Comparison of ENCODE assay signal across 8 mouse cellular contexts in genomic region chr1:91054074-91054471, GRCm38 (mm10). TPM values are rescaled to one million over a fixed set of nuclear protein-coding genes. Genes with fewer than 3 reads are reported as not detected.
DNase-seq lines count a peak whose midpoint lies in the region; ATAC-seq and TF ChIP-seq lines count a peak whose summit lies in the region.

No protein-coding gene starts in this region.

- peak overlapping the region; percentile 54 for H3K4me3 ChIP-seq in kidney, postnatal 0 days (replicated peaks; ENCODE audit: low read depth, low read length)
- H3K4me3 ChIP-seq in embryonic facial prominence, embryonic 15.5 days (replicated peaks): peak overlapping the region; percentile 59
- peak overlapping the region; percentile 55 for H3K4me3 ChIP-seq in limb, embryonic 13.5 days
- H3K4me3 ChIP-seq in myocyte: peak overlapping the region; percentile 95

- peaks cover 28% of the 10 kb centered on the region for H3K4me1 ChIP-seq in kidney, postnatal 0 days (replicated peaks; ENCODE audit: insufficient read depth, low read length)
- peaks cover 45% of the 10 kb centered on the region for H3K4me1 ChIP-seq in embryonic facial prominence, embryonic 15.5 days
- H3K4me1 ChIP-seq in limb, embryonic 13.5 days: peaks cover 64% of the 10 kb centered on the region

- peaks cover 86% of the 10 kb centered on the region for H3K79me2 ChIP-seq in myocyte (ENCODE audit: control insufficient read depth, insufficient read depth)

- peak overlapping the region; percentile 94 for H3K27ac ChIP-seq in kidney, postnatal 0 days
- peak overlapping the region; percentile 75; the same call in 1 of the 2 replicates for H3K27ac ChIP-seq in embryonic facial prominence, embryonic 15.5 days (replicated peaks)
- no peak overlapping the region for H3K27ac ChIP-seq in limb, embryonic 13.5 days

- no peaks in the 10 kb centered on the region for H3K27me3 ChIP-seq in kidney, postnatal 0 days (ENCODE audit: insufficient read depth, low read length)
- no peaks in the 10 kb centered on the region for H3K27me3 ChIP-seq in embryonic facial prominence, embryonic 15.5 days
- peaks cover 12% of the 10 kb centered on the region for H3K27me3 ChIP-seq in limb, embryonic 13.5 days
- no peaks in the 10 kb centered on the region for H3K27me3 ChIP-seq in myocyte (ENCODE audit: control insufficient read depth, insufficient read depth, insufficient read length)

- peak overlapping the region; percentile 80 for H3K4me2 ChIP-seq in kidney, postnatal 0 days (ENCODE audit: low read length)
- peak overlapping the region; percentile 88 for H3K4me2 ChIP-seq in embryonic facial prominence, embryonic 15.5 days (replicated peaks)
- peak overlapping the region; percentile 98 for H3K4me2 ChIP-seq in limb, embryonic 13.5 days (replicated peaks)
- peak overlapping the region; percentile 57 for H3K4me2 ChIP-seq in myocyte (ENCODE audit: low read depth)

- 35% methylated on average over 10 of the region's 10 CpGs for WGBS in kidney, postnatal 0 days
- WGBS in embryonic facial prominence, embryonic 15.5 days: 46% methylated on average over 10 of the region's 10 CpGs
- WGBS in limb, embryonic 13.5 days: 39% methylated on average over 10 of the region's 10 CpGs

- H3K9ac ChIP-seq in kidney, postnatal 0 days (ENCODE audit: low read depth, low read length): peak overlapping the region; percentile 75
- H3K9ac ChIP-seq in embryonic facial prominence, embryonic 15.5 days: 0 out of 2 replicates have a peak overlapping the region, but pooled peaks have one; percentile 37
- peak overlapping the region; percentile 68; the same call in 1 of the 2 replicates for H3K9ac ChIP-seq in limb, embryonic 13.5 days

- no peaks in the 10 kb centered on the region for H3K36me3 ChIP-seq in kidney, postnatal 0 days (ENCODE audit: insufficient read depth, low read length)
- no peaks in the 10 kb centered on the region for H3K36me3 ChIP-seq in embryonic facial prominence, embryonic 15.5 days
- no peaks in the 10 kb centered on the region for H3K36me3 ChIP-seq in limb, embryonic 13.5 days
- no peaks in the 10 kb centered on the region for H3K36me3 ChIP-seq in myocyte (ENCODE audit: control insufficient read depth, insufficient read depth)

- TF ChIP-seq POLR2A in myocyte (IDR thresholded peaks at IDR 0.05; ENCODE audit: insufficient read length, low read depth): no peak

- peak overlapping the region; percentile 45 for H3ac ChIP-seq in myocyte (ENCODE audit: control insufficient read depth, insufficient read length)

- no peak for ATAC-seq in kidney, postnatal 0 days (replicated peaks; ENCODE audit: low FRiP score, low read depth)
- no peak for ATAC-seq in embryonic facial prominence, embryonic 15.5 days (ENCODE audit: insufficient number of reproducible peaks, low FRiP score, low TSS enrichment, low read depth)
- ATAC-seq in limb, embryonic 13.5 days (ENCODE audit: low FRiP score, low read depth): no peak

- no peak for DNase-seq in kidney, postnatal 0 days (ENCODE audit: low spot score)
- DNase-seq in kidney, adult 11 months: no peak
- DNase-seq in urinary bladder, adult 2 months (ENCODE audit: low spot score): no peak
- no peak for DNase-seq in urinary bladder, postnatal 14 days (ENCODE audit: low spot score)
- DNase-seq in layer of hippocampus, postnatal 10 days (ENCODE audit: low spot score in 2 of 2): no peak

- no peak for TF ChIP-seq CTCF in kidney, postnatal 0 days (IDR thresholded peaks at IDR 0.05; ENCODE audit: low read depth)

- H3K9me3 ChIP-seq in kidney, postnatal 0 days (replicated peaks; ENCODE audit: low read length): no peaks in the 10 kb centered on the region
- no peaks in the 10 kb centered on the region for H3K9me3 ChIP-seq in embryonic facial prominence, embryonic 15.5 days (replicated peaks)
- no peaks in the 10 kb centered on the region for H3K9me3 ChIP-seq in limb, embryonic 13.5 days

TF ChIP-seq in myocyte, 11 proteins besides CTCF, POLR2A, EP300 and RAD21:
- no peak for TF ChIP-seq USF1 (IDR thresholded peaks at IDR 0.05; ENCODE audit: low read depth)
- no peak for TF ChIP-seq MAX (IDR thresholded peaks at IDR 0.05; ENCODE audit: low read depth)
- no peak for TF ChIP-seq POLR2AphosphoS2 (IDR thresholded peaks at IDR 0.05; ENCODE audit: insufficient read length, low read depth)
- TF ChIP-seq SRF (IDR thresholded peaks at IDR 0.05; ENCODE audit: control insufficient read depth, insufficient read length, low read depth): no peak
- no peak for TF ChIP-seq TCF3 (IDR thresholded peaks at IDR 0.05; ENCODE audit: insufficient read length, low read depth)
- TF ChIP-seq MYOD1 (IDR thresholded peaks at IDR 0.05; ENCODE audit: control insufficient read depth in 1 of 3, insufficient read length in 2 of 3, low read depth in 2 of 3): no peak
- TF ChIP-seq REST (IDR thresholded peaks at IDR 0.05; ENCODE audit: insufficient read depth, insufficient read length): no peak
- TF ChIP-seq MYOG (IDR thresholded peaks at IDR 0.05; ENCODE audit: control insufficient read depth in 1 of 3, insufficient read depth in 1 of 3, insufficient read length in 2 of 3, low read depth in 2 of 3): no peak

RNA-seq across cellular contexts. Expression of gene Lrrfip1, which starts 55.5 kb away (rescaled TPM):
- polyA plus RNA-seq in kidney, postnatal 0 days (2015; fragmentation: Nextera tagmentation; extraction: Ambion mirVana): 46.3 and 56.9 TPM in 2 replicates
- 55.0 and 56.8 TPM in 2 replicates for polyA plus RNA-seq in embryonic facial prominence, embryonic 15.5 days (2015; fragmentation: Nextera tagmentation; extraction: Ambion mirVana)
- 35.7 and 37.1 TPM in 2 replicates for polyA plus RNA-seq in limb, embryonic 13.5 days (2015; fragmentation: Nextera tagmentation; extraction: Ambion mirVana)
- 83.3 TPM for polyA plus RNA-seq in myocyte (2012; fragmentation: generic; extraction: Trizol)
- polyA plus RNA-seq in urinary bladder, adult 2 months (2012; rRNA removed): 125 and 127 TPM in 2 replicates
- total RNA-seq in layer of hippocampus, postnatal 10 days (2021): 10 to 100 TPM; 73.9 to 88.3 TPM
